In the genomic region with DNA sequence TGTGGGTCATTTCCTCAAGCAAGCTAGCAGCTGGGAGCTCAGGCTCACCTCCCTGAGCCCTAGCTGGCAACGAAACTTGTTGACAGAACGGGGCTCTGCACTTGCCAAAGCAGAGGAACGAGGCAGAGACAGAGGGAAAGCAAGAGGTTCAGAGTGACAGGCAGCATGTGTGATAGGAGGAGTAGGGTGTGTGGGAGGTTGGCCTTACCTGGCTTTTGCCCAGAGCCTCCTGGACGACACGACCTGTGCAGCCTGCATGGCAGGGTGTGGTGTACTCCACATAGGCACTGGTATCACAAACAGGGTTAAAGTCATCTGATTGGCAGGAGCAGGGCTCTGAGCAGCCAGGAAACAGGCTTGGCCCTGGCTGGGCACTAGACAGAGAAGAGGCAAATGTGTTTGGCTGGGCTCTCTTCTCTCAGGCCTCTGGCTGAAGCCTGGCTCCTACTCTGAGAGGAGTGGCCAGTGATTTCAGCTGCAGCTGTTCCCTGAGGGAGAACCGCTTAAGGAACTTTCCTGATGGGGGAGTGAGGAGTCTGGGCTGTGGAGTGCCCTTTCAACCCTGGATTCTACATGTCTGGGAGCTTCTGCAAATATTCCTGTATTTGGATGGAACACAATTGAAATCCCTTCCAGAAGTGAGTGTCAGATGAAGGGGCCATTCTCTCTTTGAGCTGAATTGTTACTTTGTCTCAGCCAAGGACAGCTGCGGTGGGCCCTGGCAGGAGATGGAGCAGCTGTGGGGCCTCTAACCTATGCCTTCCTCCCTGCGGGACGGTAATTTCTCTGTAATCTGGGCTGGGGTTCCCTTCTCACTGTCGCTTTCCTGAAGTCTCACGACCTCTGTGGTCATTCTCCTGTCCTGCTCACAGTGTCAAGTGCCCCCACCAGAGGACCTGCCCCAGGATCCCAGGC, we compare ENCODE assay signal across 8 mouse cellular contexts. TPM values are rescaled to one million over a fixed set of nuclear protein-coding genes. Genes with fewer than 3 reads are reported as not detected.
A peak's percentile ranks its signal among the peaks of the same experiment; 100 is the strongest.
DNase-seq lines count a peak whose midpoint lies in the region; TF ChIP-seq lines count a peak whose summit lies in the region.

No protein-coding gene starts in this region.

- no peak for TF ChIP-seq POLR2A in testis, adult 2 months (IDR thresholded peaks at IDR 0.05; ENCODE audit: control insufficient read depth, low read depth, low read length)

- H3K27ac ChIP-seq in testis, adult 2 months (ENCODE audit: control insufficient read depth, insufficient read depth, low read depth, low read length), result peak overlapping the region; percentile 73; the same call in 1 of the 2 replicates

- H3K36me3 ChIP-seq in testis, adult 2 months (ENCODE audit: control insufficient read depth, insufficient read depth, low read length), result no peaks in the 10 kb centered on the region

- peaks cover 10% of the 10 kb centered on the region for H3K4me1 ChIP-seq in testis, adult 2 months (ENCODE audit: control insufficient read depth, insufficient read depth, low read length)

- H3K4me3 ChIP-seq in testis, adult 2 months (ENCODE audit: control insufficient read depth, low read depth, low read length), result no peak overlapping the region

- peak; percentile 59 for DNase-seq in adrenal gland, adult 2 months
- no peak for DNase-seq in adrenal gland, postnatal 4 days (ENCODE audit: low spot score in 2 of 2)
- DNase-seq in right cerebral cortex, postnatal 10 days (ENCODE audit: low spot score in 2 of 2), result peak; percentile 38 to 55
- no peak for DNase-seq in right cerebral cortex, postnatal 36 days (ENCODE audit: low spot score in 2 of 2)
- peak; percentile 69 for DNase-seq in heart, postnatal 4 days
- peak; percentile 72 for DNase-seq in lung, postnatal 10 days
- no peak for DNase-seq in spleen, adult 12 weeks (ENCODE audit: low spot score)

- TF ChIP-seq CTCF in testis, adult 2 months (IDR thresholded peaks at IDR 0.05; ENCODE audit: control insufficient read depth, insufficient read depth, insufficient replicate concordance, low read depth, low read length), result no peak

- no peaks in the 10 kb centered on the region for H3K27me3 ChIP-seq in testis, adult 2 months (ENCODE audit: control insufficient read depth, insufficient read depth, low read length)

RNA-seq across cellular contexts. Expression of a gene that starts 37.9 kb away (rescaled TPM):
- 10 to 100 TPM; 21.6 to 25.3 TPM for total RNA-seq in adrenal gland, adult 2 months (2021)
- polyA plus RNA-seq in adrenal gland, adult 2 months (2012; rRNA removed), result 71.2 and 81.0 TPM in 2 replicates
- 10 to 100 TPM; 12.7 to 14.2 TPM for total RNA-seq in adrenal gland, postnatal 4 days (2021)
- 1 to 10 TPM; 3.4 to 4.7 TPM for total RNA-seq in heart, postnatal 4 days (2021)
- 10.3 and 14.6 TPM in 2 replicates for polyA plus RNA-seq in testis, adult 2 months (2012; rRNA removed)

RNA-seq across cellular contexts. Expression of a gene that starts 46.3 kb away (rescaled TPM):
- total RNA-seq in adrenal gland, adult 2 months (2021), result 10 to 100 TPM; 22.9 to 23.0 TPM
- polyA plus RNA-seq in adrenal gland, adult 2 months (2012; rRNA removed), result 34.6 and 49.7 TPM in 2 replicates
- total RNA-seq in adrenal gland, postnatal 4 days (2021), result 10 to 100 TPM; 14.6 to 15.3 TPM
- 1 to 10 TPM; 4.0 to 4.2 TPM for total RNA-seq in heart, postnatal 4 days (2021)
- 2.0 and 2.5 TPM in 2 replicates for polyA plus RNA-seq in testis, adult 2 months (2012; rRNA removed)

Comparison
In these comparisons a context has a peak if more than half of its experiments do, and no peak if none do; other contexts are left out.
1. DNase-seq: peak in adrenal gland, adult 2 months (single experiment), right cerebral cortex, postnatal 10 days (2 of 2), heart, postnatal 4 days (single experiment) and lung, postnatal 10 days (single experiment); none in adrenal gland, postnatal 4 days (0 of 2), right cerebral cortex, postnatal 36 days (0 of 2) and spleen, adult 12 weeks (single experiment).